Mouse (Mus musculus): Measurements from ENCODE around the gene Kat6b.

Gene Kat6b

GRCm38 (mm10) chr14:21709545-21709944 is 228.3 kb downstream of the Kat6b start:
- DNase-seq (ENCODE audit: low spot score): no peak

- DNase-seq (ENCODE audit: low spot score): no peak
These were observed 230.0 kb downstream of the Kat6b start for GRCm38 (mm10) chr14:21711231-21711630.

- DNase-seq (ENCODE audit: low spot score): no peak
These were observed 233.3 kb downstream of the Kat6b start, which contains the start of gene Dupd1 for GRCm38 (mm10) chr14:21714486-21714885. TSS of gene Dupd1 (minus strand) at chr14:21714576.

GRCm38 (mm10) chr14:21719646-21720383 is 238.6 kb downstream of the Kat6b start:
- DNase-seq (ENCODE audit: low spot score): no peak

GRCm38 (mm10) chr14:21720430-21721205 is 239.4 kb downstream of the Kat6b start:
- no peak for DNase-seq (ENCODE audit: low spot score)
